Mouse (Mus musculus) embryonic facial prominence, embryonic 15.5 days (tissue): ENCODE results near the gene Gabarapl2. TPM values are rescaled to one million over a fixed set of nuclear protein-coding genes. Genes with fewer than 3 reads are reported as not detected.
A peak's percentile ranks its signal among the peaks of the same experiment; 100 is the strongest.

Experiments
- ATAC-seq: fragments of 200-750 bp; cut with Nextera tagmentation; 2 replicates; pipeline ENCODE4 v1.8.0; 2017; ENCODE audit warnings: low read depth, moderate TSS enrichment; ENCODE audit not compliant: insufficient number of reproducible peaks, low FRiP score, low TSS enrichment
- H3K27ac ChIP-seq: fragments of 300-500 bp; sonication (generic); replicated peaks from 2 replicates; pipeline ENCODE4 v1.5.1; 2015; ENCODE audit warnings: mild to moderate bottlenecking, inconsistent platforms
- H3K27me3 ChIP-seq: fragments of 300-500 bp; sonication (generic); 2 replicates; pipeline ENCODE4 v1.6.1; 2015; ENCODE audit warnings: inconsistent platforms
- H3K36me3 ChIP-seq: fragments of 300-500 bp; sonication (generic); 2 replicates; pipeline ENCODE4 v1.6.1; 2015; ENCODE audit warnings: mild to moderate bottlenecking, inconsistent platforms
- H3K4me1 ChIP-seq: fragments of 300-500 bp; sonication (generic); 2 replicates; pipeline ENCODE4 v1.6.1; 2015; ENCODE audit warnings: inconsistent platforms
- H3K4me2 ChIP-seq: fragments of 300-500 bp; sonication (generic); replicated peaks from 2 replicates; pipeline ENCODE4 v1.6.1; 2015; ENCODE audit warnings: mild to moderate bottlenecking, inconsistent platforms
- H3K4me3 ChIP-seq: fragments of 300-500 bp; sonication (generic); replicated peaks from 2 replicates; pipeline ENCODE4 v1.5.1; 2015; ENCODE audit warnings: mild to moderate bottlenecking, inconsistent platforms
- H3K9ac ChIP-seq: fragments of 300-500 bp; sonication (generic); 2 replicates; pipeline ENCODE4 v1.6.1; 2015; ENCODE audit warnings: inconsistent platforms
- H3K9me3 ChIP-seq: fragments of 300-500 bp; sonication (generic); replicated peaks from 2 replicates; pipeline ENCODE4 v1.6.1; 2016; ENCODE audit warnings: inconsistent platforms
- WGBS: fragments of 180-500 bp; shearing (Covaris S2); methylation state at CpG from one replicate; pipeline ENCODE4 v1.1.7; 2015; 5-methylcytosine and 5-hydroxymethylcytosine counted together
- polyA plus RNA-seq: library from polyadenylated mRNA; unstranded; fragments of >200 nt; fragmentation: Nextera tagmentation; extraction: Ambion mirVana; gene quantifications from 2 replicates; pipeline ENCODE4 v1.2.1, GENCODE M21; 2015

Gabarapl2 gene
- polyA plus RNA-seq, 1 experiment from 2014 or later: 189 TPM

GRCm38 (mm10) chr8:111912860-111913432 lies 27.6 kb upstream of the Gabarapl2 start:
- Histone ChIP-seq H3K9ac (no peak overlapping the region), H3K36me3 (no peaks in the 10 kb centered on the region), H3K9me3 (no peaks in the 10 kb centered on the region), H3K4me1 (peaks cover 41% of the 10 kb centered on the region), H3K4me3 (no peak overlapping the region), H3K27me3 (peaks cover 9% of the 10 kb centered on the region), H3K27ac (no peak overlapping the region), H3K4me2 (0 out of 2 replicates have a peak overlapping the region, but pooled peaks have one; percentile 19)
- WGBS: 28% methylated on average over 12 of the region's 12 CpGs
- peak; percentile 78 for ATAC-seq

DNA sequence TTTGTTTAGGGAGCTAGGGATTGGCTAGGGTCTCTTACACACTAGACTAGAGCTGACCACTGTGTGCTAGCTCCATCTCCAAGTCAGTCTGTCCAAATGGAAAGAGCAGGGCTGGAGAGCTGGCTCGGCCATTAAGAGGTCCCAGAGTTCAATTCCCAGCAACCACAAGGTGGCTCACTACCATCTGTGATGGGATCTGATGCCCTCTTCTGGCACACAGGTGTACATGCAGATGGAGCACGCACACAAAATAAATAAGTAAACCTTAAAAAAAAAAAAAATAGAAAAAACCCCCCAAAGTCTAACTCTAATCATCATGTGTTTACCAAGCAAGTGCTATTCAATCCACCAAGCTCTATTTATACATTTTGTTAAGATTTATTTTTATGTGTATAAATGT lies 20.8 kb upstream of the Gabarapl2 start:
- Histone ChIP-seq H3K9ac (no peak overlapping the region), H3K27ac (no peak overlapping the region), H3K36me3 (peaks cover 6% of the 10 kb centered on the region; the same call in 1 of the 2 replicates), H3K9me3 (no peaks in the 10 kb centered on the region), H3K27me3 (no peaks in the 10 kb centered on the region), H3K4me3 (no peak overlapping the region), H3K4me2 (no peak overlapping the region), H3K4me1 (peaks cover 5% of the 10 kb centered on the region; the same call in 1 of the 2 replicates)
- WGBS: 80% methylated on average over 2 of the region's 2 CpGs
- ATAC-seq: no peak

DNA sequence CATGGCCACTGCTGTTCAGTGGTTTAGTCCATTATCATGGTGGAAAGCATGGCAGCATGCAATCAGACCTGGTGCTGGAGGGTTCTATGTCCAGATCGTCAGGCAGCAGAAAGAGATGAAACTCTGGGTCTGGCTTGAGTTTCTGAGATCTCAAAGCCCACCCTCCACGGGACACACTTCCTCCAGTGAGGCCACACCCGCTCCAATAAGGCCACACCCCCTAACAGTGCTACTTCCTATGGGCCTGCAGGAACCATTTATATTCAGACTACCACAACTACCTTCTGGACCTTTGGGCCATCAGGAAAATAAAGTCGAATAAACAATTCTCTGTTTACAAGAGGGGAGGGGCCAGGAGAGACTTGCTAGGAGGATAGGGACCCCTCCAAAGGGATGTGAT lies 19.5 kb upstream of the Gabarapl2 start:
- no peak overlapping the region for H3K4me3 ChIP-seq
- H3K4me1 ChIP-seq: no peaks in the 10 kb centered on the region
- no peak for ATAC-seq
- H3K27me3 ChIP-seq: no peaks in the 10 kb centered on the region
- no peak overlapping the region for H3K4me2 ChIP-seq
- H3K27ac ChIP-seq: no peak overlapping the region
- H3K36me3 ChIP-seq: peaks cover 6% of the 10 kb centered on the region; the same call in 1 of the 2 replicates
- 68% methylated on average over 4 of the region's 4 CpGs for WGBS
- no peak overlapping the region for H3K9ac ChIP-seq
- H3K9me3 ChIP-seq: no peaks in the 10 kb centered on the region

DNA sequence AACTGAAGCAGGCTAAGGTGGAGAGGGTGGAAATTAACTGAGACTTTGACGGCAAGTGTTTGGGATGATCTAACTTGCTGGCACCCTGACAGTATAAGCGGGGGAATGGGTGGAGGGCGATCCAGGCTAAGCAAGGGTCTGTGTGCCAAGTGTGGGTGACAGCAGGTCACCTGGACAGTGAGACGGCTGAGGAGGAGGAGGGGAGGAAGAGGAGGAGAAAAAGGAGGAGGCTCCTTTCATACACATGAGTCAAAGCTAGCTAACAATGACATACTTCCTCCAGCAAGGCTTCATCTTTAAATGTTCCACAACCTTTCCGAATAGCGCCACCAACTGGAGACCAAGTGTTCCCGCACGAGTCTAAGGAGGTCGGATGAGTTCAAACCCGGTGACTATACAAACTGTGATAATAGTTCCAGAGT lies 17.1 kb upstream of the Gabarapl2 start:
- Histone ChIP-seq H3K27ac (no peak overlapping the region), H3K4me3 (no peak overlapping the region), H3K4me2 (no peak overlapping the region), H3K36me3 (peaks cover 2% of the 10 kb centered on the region; the same call in 1 of the 2 replicates), H3K9me3 (no peaks in the 10 kb centered on the region), H3K4me1 (no peaks in the 10 kb centered on the region), H3K27me3 (no peaks in the 10 kb centered on the region), H3K9ac (no peak overlapping the region)
- 20% methylated on average over 10 of the region's 10 CpGs for WGBS
- ATAC-seq: no peak

GRCm38 (mm10) chr8:111924976-111925375 lies 15.5 kb upstream of the Gabarapl2 start:
- H3K9me3 ChIP-seq: no peaks in the 10 kb centered on the region
- ATAC-seq: no peak; the same call in 1 of the 2 replicates
- H3K4me2 ChIP-seq: no peak overlapping the region
- H3K27me3 ChIP-seq: no peaks in the 10 kb centered on the region
- H3K4me1 ChIP-seq: no peaks in the 10 kb centered on the region
- H3K4me3 ChIP-seq: no peak overlapping the region
- H3K27ac ChIP-seq: no peak overlapping the region
- 77% methylated on average over 7 of the region's 7 CpGs for WGBS
- no peaks in the 10 kb centered on the region for H3K36me3 ChIP-seq
- H3K9ac ChIP-seq: no peak overlapping the region

GRCm38 (mm10) chr8:111929648-111930344 lies 10.7 kb upstream of the Gabarapl2 start:
- H3K4me2 ChIP-seq: no peak overlapping the region
- no peak overlapping the region for H3K9ac ChIP-seq
- no peaks in the 10 kb centered on the region for H3K27me3 ChIP-seq
- WGBS: 78% methylated on average over 8 of the region's 8 CpGs
- H3K9me3 ChIP-seq: no peaks in the 10 kb centered on the region
- no peak for ATAC-seq
- peaks cover 16% of the 10 kb centered on the region for H3K4me1 ChIP-seq
- no peak overlapping the region for H3K4me3 ChIP-seq
- no peaks in the 10 kb centered on the region for H3K36me3 ChIP-seq
- H3K27ac ChIP-seq: no peak overlapping the region

DNA sequence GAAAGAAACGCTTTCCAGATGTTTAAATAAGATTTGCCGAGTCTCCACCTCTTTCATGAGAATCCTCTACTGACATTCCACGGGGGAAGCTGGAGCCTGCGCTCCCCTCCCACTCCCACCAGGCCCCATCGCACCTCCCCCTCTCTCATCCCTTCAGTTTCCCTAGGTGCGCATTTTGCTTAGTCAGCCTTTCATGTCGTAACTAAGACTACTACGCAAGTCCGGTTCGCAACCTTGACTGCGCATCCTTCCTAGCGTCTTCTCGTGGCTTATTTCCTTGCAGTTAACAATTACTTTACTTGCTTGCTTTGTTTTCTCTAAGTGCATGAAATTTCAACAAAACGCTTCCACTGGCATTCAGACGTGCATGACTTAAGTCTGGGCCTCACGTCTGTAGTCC lies 8.8 kb upstream of the Gabarapl2 start:
- no peaks in the 10 kb centered on the region for H3K9me3 ChIP-seq
- H3K36me3 ChIP-seq: no peaks in the 10 kb centered on the region
- H3K4me1 ChIP-seq: peaks cover 16% of the 10 kb centered on the region
- H3K27ac ChIP-seq: no peak overlapping the region
- WGBS: 47% methylated on average over 16 of the region's 16 CpGs
- no peaks in the 10 kb centered on the region for H3K27me3 ChIP-seq
- no peak overlapping the region for H3K9ac ChIP-seq
- H3K4me3 ChIP-seq: no peak overlapping the region
- no peak for ATAC-seq
- no peak overlapping the region for H3K4me2 ChIP-seq

DNA sequence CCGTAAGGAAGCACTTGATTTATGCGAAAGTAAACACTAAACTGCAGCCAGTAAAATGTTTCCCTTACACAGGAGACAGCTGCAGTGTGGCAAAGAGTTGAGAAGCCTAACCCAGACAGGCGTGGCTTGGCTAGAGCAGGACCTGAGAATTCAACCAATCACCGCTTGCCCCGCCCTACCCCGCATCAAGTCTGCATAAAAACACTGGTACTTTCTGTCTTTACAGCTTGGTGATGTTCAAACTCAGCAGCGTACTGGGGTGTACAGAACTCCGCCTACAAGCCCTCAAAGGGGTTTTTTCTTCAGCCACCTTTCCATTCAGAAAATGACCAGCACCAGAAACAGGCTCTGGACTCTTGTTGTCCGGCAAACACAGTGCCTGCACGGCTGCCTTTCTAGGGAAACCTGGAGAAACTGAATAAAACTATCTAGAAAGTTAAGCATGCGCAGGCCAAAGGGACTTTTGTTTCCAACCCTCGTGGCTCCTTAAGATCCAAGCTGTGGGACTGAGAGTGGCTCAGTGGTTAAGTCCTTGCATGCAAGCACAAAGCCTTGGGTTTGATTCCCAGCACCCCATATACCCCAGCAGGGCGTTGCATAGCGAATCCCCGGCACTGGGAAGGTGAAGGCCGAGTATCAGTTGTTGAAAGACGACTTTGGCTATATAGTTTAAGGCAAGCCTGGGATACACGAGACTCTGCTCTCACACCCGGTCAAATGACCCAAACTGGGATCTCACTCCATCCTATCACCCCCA lies 7.7 kb upstream of the Gabarapl2 start:
- 25% methylated on average over 19 of the region's 19 CpGs for WGBS
- H3K27ac ChIP-seq: peak overlapping the region; percentile 85
- H3K36me3 ChIP-seq: no peaks in the 10 kb centered on the region
- peak overlapping the region; percentile 91 for H3K4me2 ChIP-seq
- H3K9ac ChIP-seq: peak overlapping the region; percentile 61
- peaks cover 16% of the 10 kb centered on the region for H3K4me1 ChIP-seq
- peak; percentile 77 for ATAC-seq
- no peaks in the 10 kb centered on the region for H3K27me3 ChIP-seq
- no peaks in the 10 kb centered on the region for H3K9me3 ChIP-seq
- H3K4me3 ChIP-seq: peak overlapping the region; percentile 80

DNA sequence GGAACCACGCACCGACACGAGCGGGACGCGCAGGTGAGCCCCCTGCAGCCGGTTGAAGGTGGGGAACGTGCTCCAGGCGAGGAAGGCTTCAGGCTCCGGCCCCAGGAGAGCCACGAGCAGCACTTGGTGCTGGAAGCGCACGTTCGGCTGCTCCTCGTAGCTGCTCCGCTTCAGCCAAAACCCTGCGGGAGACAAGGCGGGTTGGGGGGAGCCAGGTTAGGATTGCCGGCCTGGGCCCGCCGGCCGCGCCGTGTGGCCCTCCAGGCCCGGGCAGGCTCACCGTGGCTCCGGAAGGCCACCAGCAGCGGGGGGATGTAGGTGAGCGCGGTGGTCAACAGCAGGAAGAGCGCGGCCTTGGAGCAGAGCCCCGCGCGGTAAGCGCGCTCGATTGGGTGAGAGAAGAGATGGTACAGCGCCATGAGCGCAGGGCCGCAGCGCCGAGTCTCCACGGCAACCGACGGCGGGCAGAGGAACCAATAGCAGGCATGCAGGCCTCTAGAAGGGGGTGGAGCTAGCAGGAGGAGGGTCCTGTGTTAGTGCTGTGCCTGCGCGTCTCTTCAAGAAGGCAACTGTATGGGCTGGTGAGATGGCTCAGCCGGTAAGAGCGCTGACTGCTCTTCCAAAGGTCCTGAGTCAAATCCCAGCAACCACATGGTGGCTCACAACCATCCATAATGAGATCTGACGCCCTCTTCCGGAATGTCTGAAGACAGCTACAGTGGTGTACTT lies 7.0 kb upstream of the Gabarapl2 start, which contains the start of gene Tmem231:
Tmem231 (minus strand) TSS at position 534 of the 729 bp plus-strand sequence.
- H3K9me3 ChIP-seq: no peaks in the 10 kb centered on the region
- under 1% methylated on average over 53 of the region's 53 CpGs for WGBS

DNA sequence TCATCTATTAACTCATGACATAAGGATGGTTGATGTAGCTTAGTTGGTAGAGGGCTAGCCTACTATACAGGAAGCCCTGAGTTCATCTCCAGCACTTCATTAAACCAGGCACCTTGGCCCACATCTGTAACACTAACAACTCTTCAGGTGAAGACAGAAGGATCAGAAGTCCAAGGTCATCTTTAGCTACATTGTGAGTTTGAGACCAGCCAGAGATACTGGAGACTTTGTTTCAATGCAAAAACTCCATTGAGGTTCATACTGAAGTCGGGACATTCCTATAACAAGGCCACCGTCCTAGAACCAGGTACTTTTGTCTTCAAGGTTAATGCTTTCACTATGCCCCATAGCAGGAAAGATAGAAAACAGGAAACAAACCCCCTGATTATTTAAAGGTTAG lies 6.3 kb upstream of the Gabarapl2 start:
- H3K4me2 ChIP-seq: peak overlapping the region; percentile 91; the same call in 1 of the 2 replicates
- 90% methylated on average over 2 of the region's 2 CpGs for WGBS
- H3K27me3 ChIP-seq: no peaks in the 10 kb centered on the region
- H3K4me1 ChIP-seq: peaks cover 16% of the 10 kb centered on the region
- no peaks in the 10 kb centered on the region for H3K9me3 ChIP-seq
- no peaks in the 10 kb centered on the region for H3K36me3 ChIP-seq
- H3K4me3 ChIP-seq: no peak overlapping the region
- ATAC-seq: no peak
- no peak overlapping the region for H3K27ac ChIP-seq
- no peak overlapping the region for H3K9ac ChIP-seq

More for the DNA sequence above, 7.0 kb upstream of the Gabarapl2 start, which contains the start of gene Tmem231:
- H3K4me3 ChIP-seq: peak within 1 kb of the TSS; percentile 80
- peak within 1 kb of the TSS; percentile 91 for H3K4me2 ChIP-seq
- peak; percentile 98 for ATAC-seq
- H3K36me3 ChIP-seq: no peaks in the 10 kb centered on the region
- H3K27ac ChIP-seq: peak within 1 kb of the TSS; percentile 85
- no peaks in the 10 kb centered on the region for H3K27me3 ChIP-seq
- peak within 1 kb of the TSS; percentile 61 for H3K9ac ChIP-seq
- peaks cover 16% of the 10 kb centered on the region for H3K4me1 ChIP-seq
